Mouse (Mus musculus): ENCODE measurements at regions not wholly inside any gene's neighbourhood (a gene's known extent, or its start where the extent isn't known, plus 50 kb on each side); places are given as distances from the start of the nearest gene placed in this dataset.
A peak's percentile ranks its signal among the peaks of the same experiment; 100 is the strongest.

DNA sequence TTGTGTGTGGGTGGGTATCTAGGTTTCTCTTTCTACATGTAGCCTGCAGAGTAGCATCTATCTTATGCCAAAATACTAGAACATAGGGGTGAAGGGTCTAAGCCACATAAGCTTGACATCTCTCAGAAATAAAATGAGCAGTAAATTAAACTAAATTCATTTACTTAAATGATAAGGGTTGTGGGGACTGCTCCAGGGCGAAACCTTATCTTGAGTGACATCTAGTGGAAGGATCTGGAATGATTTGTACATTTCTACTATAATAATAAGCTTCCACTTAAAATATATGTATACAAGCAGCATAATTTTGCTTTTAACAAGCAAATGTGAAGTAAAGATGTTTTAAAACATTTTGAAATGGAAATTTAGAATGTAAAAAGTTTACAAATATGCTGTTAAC is 271.4 kb downstream of the Vgll3 start:
- no peak for ATAC-seq (ENCODE audit: insufficient number of reproducible peaks, low FRiP score, low TSS enrichment, low read depth)
- Histone ChIP-seq H3K27ac (replicated peaks; ENCODE audit: low read depth, low read length) (no peak overlapping the region), H3K27me3 (ENCODE audit: control insufficient read depth, insufficient read depth, low read length) (no peaks in the 10 kb centered on the region), H3K9me3 (ENCODE audit: control insufficient read depth, low read length) (no peaks in the 10 kb centered on the region), H3K9ac (ENCODE audit: low read length) (no peak overlapping the region), H3K4me1 (ENCODE audit: control insufficient read depth, insufficient read depth, low read length) (no peaks in the 10 kb centered on the region), H3K4me3 (ENCODE audit: low read depth, low read length) (no peak overlapping the region), H3K36me3 (ENCODE audit: control insufficient read depth, insufficient read depth, low read length) (no peaks in the 10 kb centered on the region), H3K4me2 (ENCODE audit: low read depth, severe bottlenecking) (no peak overlapping the region)
- no peak for DNase-seq (ENCODE audit: low spot score)
- 21% methylated on average over 1 of the region's 1 CpGs for WGBS

GRCm38 (mm10) chr16:66092766-66093165 is 277.7 kb downstream of the Vgll3 start:
- H3K9me3 ChIP-seq (ENCODE audit: control insufficient read depth, low read length), result no peaks in the 10 kb centered on the region
- DNase-seq (ENCODE audit: low spot score), result no peak
- H3K4me2 ChIP-seq (ENCODE audit: low read depth, severe bottlenecking), result no peak overlapping the region
- H3K4me3 ChIP-seq (ENCODE audit: low read depth, low read length), result no peak overlapping the region
- ATAC-seq (ENCODE audit: insufficient number of reproducible peaks, low FRiP score, low TSS enrichment, low read depth), result no peak
- H3K36me3 ChIP-seq (ENCODE audit: control insufficient read depth, insufficient read depth, low read length), result no peaks in the 10 kb centered on the region
- H3K4me1 ChIP-seq (ENCODE audit: control insufficient read depth, insufficient read depth, low read length), result no peaks in the 10 kb centered on the region
- no peaks in the 10 kb centered on the region for H3K27me3 ChIP-seq (ENCODE audit: control insufficient read depth, insufficient read depth, low read length)
- no peak overlapping the region for H3K27ac ChIP-seq (replicated peaks; ENCODE audit: low read depth, low read length)
- 81% methylated on average over 4 of the region's 4 CpGs for WGBS
- H3K9ac ChIP-seq (ENCODE audit: low read length), result no peak overlapping the region

DNA sequence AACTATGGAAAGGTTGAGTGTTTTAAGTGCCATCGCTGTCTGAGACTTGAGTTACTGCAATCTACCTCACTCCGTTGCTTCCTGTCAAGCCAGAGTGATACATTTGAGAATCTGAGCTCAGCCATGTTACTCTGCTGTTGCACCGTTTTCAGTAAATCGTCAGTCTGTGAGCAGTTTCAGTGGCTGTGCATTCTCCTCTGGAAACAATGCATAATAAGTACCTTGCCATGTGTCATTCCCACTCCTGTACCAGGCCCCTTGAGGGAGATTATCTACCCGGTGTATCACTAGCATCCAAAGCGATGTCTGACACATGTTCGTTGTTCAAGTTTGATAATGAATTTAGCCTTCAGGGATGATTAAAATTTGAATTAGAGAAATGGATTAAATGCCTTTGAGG is 280.6 kb downstream of the Vgll3 start:
- no peaks in the 10 kb centered on the region for H3K36me3 ChIP-seq (ENCODE audit: control insufficient read depth, insufficient read depth, low read length)
- WGBS, result 81% methylated on average over 7 of the region's 7 CpGs
- H3K27ac ChIP-seq (replicated peaks; ENCODE audit: low read depth, low read length), result no peak overlapping the region
- DNase-seq (ENCODE audit: low spot score) (no peak), ATAC-seq (ENCODE audit: insufficient number of reproducible peaks, low FRiP score, low TSS enrichment, low read depth) (no peak)
- no peaks in the 10 kb centered on the region for H3K27me3 ChIP-seq (ENCODE audit: control insufficient read depth, insufficient read depth, low read length)
- no peaks in the 10 kb centered on the region for H3K4me1 ChIP-seq (ENCODE audit: control insufficient read depth, insufficient read depth, low read length)
- no peak overlapping the region for H3K4me3 ChIP-seq (ENCODE audit: low read depth, low read length)
- H3K9ac ChIP-seq (ENCODE audit: low read length), result no peak overlapping the region
- H3K4me2 ChIP-seq (ENCODE audit: low read depth, severe bottlenecking), result no peak overlapping the region
- H3K9me3 ChIP-seq (ENCODE audit: control insufficient read depth, low read length), result no peaks in the 10 kb centered on the region

GRCm38 (mm10) chr16:66117930-66118329 is 302.9 kb downstream of the Vgll3 start:
- Histone ChIP-seq H3K9me3 (ENCODE audit: control insufficient read depth, low read length) (no peaks in the 10 kb centered on the region), H3K27ac (replicated peaks; ENCODE audit: low read depth, low read length) (no peak overlapping the region), H3K4me3 (ENCODE audit: low read depth, low read length) (no peak overlapping the region), H3K4me1 (ENCODE audit: control insufficient read depth, insufficient read depth, low read length) (no peaks in the 10 kb centered on the region), H3K27me3 (ENCODE audit: control insufficient read depth, insufficient read depth, low read length) (no peaks in the 10 kb centered on the region), H3K9ac (ENCODE audit: low read length) (no peak overlapping the region), H3K4me2 (ENCODE audit: low read depth, severe bottlenecking) (no peak overlapping the region), H3K36me3 (ENCODE audit: control insufficient read depth, insufficient read depth, low read length) (no peaks in the 10 kb centered on the region)
- 90% methylated on average over 3 of the region's 3 CpGs for WGBS
- ATAC-seq (ENCODE audit: insufficient number of reproducible peaks, low FRiP score, low TSS enrichment, low read depth), result no peak
- no peak for DNase-seq (ENCODE audit: low spot score)

GRCm38 (mm10) chr16:66137755-66138154 is 322.7 kb downstream of the Vgll3 start:
- DNase-seq (ENCODE audit: low spot score) (no peak), ATAC-seq (ENCODE audit: insufficient number of reproducible peaks, low FRiP score, low TSS enrichment, low read depth) (no peak)
- H3K9me3 ChIP-seq (ENCODE audit: control insufficient read depth, low read length), result no peaks in the 10 kb centered on the region
- 85% methylated on average over 3 of the region's 3 CpGs for WGBS
- H3K36me3 ChIP-seq (ENCODE audit: control insufficient read depth, insufficient read depth, low read length), result no peaks in the 10 kb centered on the region
- H3K4me3 ChIP-seq (ENCODE audit: low read depth, low read length), result no peak overlapping the region
- no peak overlapping the region for H3K9ac ChIP-seq (ENCODE audit: low read length)
- H3K27ac ChIP-seq (replicated peaks; ENCODE audit: low read depth, low read length), result no peak overlapping the region
- H3K4me2 ChIP-seq (ENCODE audit: low read depth, severe bottlenecking), result no peak overlapping the region
- no peaks in the 10 kb centered on the region for H3K27me3 ChIP-seq (ENCODE audit: control insufficient read depth, insufficient read depth, low read length)
- no peaks in the 10 kb centered on the region for H3K4me1 ChIP-seq (ENCODE audit: control insufficient read depth, insufficient read depth, low read length)

GRCm38 (mm10) chr16:66144765-66145164 is 329.7 kb downstream of the Vgll3 start:
- no peak overlapping the region for H3K9ac ChIP-seq (ENCODE audit: low read length)
- no peak overlapping the region for H3K27ac ChIP-seq (replicated peaks; ENCODE audit: low read depth, low read length)
- no peak overlapping the region for H3K4me2 ChIP-seq (ENCODE audit: low read depth, severe bottlenecking)
- no peaks in the 10 kb centered on the region for H3K27me3 ChIP-seq (ENCODE audit: control insufficient read depth, insufficient read depth, low read length)
- H3K4me1 ChIP-seq (ENCODE audit: control insufficient read depth, insufficient read depth, low read length), result no peaks in the 10 kb centered on the region
- no peak for DNase-seq (ENCODE audit: low spot score)
- no peaks in the 10 kb centered on the region for H3K36me3 ChIP-seq (ENCODE audit: control insufficient read depth, insufficient read depth, low read length)
- ATAC-seq (ENCODE audit: insufficient number of reproducible peaks, low FRiP score, low TSS enrichment, low read depth), result no peak
- no peak overlapping the region for H3K4me3 ChIP-seq (ENCODE audit: low read depth, low read length)
- H3K9me3 ChIP-seq (ENCODE audit: control insufficient read depth, low read length), result no peaks in the 10 kb centered on the region

- no peak overlapping the region for H3K27ac ChIP-seq (replicated peaks; ENCODE audit: low read depth, low read length)
- H3K27me3 ChIP-seq (ENCODE audit: control insufficient read depth, insufficient read depth, low read length), result no peaks in the 10 kb centered on the region
- H3K9ac ChIP-seq (ENCODE audit: low read length), result no peak overlapping the region
- no peak overlapping the region for H3K4me3 ChIP-seq (ENCODE audit: low read depth, low read length)
- H3K4me2 ChIP-seq (ENCODE audit: low read depth, severe bottlenecking), result no peak overlapping the region
- ATAC-seq (ENCODE audit: insufficient number of reproducible peaks, low FRiP score, low TSS enrichment, low read depth), result no peak
- WGBS, result 8% methylated on average over 1 of the region's 1 CpGs
- DNase-seq (ENCODE audit: low spot score), result no peak
- H3K9me3 ChIP-seq (ENCODE audit: control insufficient read depth, low read length), result no peaks in the 10 kb centered on the region
- H3K36me3 ChIP-seq (ENCODE audit: control insufficient read depth, insufficient read depth, low read length), result no peaks in the 10 kb centered on the region
- H3K4me1 ChIP-seq (ENCODE audit: control insufficient read depth, insufficient read depth, low read length), result no peaks in the 10 kb centered on the region
These were observed 330.2 kb downstream of the Vgll3 start for GRCm38 (mm10) chr16:66145280-66145679.

DNA sequence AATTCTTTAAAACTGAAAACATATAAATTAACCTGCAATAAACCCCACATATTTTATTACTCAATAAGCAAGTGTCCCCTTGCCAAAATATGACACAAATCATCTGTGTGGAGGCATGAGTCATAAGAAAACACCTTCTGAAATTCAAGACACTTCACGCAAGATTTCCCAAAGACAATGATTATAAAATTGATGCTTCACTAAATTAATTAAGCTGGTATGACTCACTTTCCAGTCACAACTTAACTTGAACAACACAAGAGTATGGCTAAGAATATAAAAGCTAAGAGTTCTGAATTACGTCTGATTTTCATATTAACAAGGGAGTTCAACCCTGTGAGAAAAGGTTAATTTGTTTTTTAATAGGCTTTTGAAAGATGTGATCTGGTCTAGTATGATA is 353.2 kb downstream of the Vgll3 start:
- Histone ChIP-seq H3K4me3 (ENCODE audit: low read depth, low read length) (no peak overlapping the region), H3K4me1 (ENCODE audit: control insufficient read depth, insufficient read depth, low read length) (no peaks in the 10 kb centered on the region), H3K27me3 (ENCODE audit: control insufficient read depth, insufficient read depth, low read length) (no peaks in the 10 kb centered on the region), H3K9me3 (ENCODE audit: control insufficient read depth, low read length) (no peaks in the 10 kb centered on the region), H3K9ac (ENCODE audit: low read length) (no peak overlapping the region), H3K36me3 (ENCODE audit: control insufficient read depth, insufficient read depth, low read length) (no peaks in the 10 kb centered on the region), H3K27ac (replicated peaks; ENCODE audit: low read depth, low read length) (no peak overlapping the region), H3K4me2 (ENCODE audit: low read depth, severe bottlenecking) (no peak overlapping the region)
- ATAC-seq (ENCODE audit: insufficient number of reproducible peaks, low FRiP score, low TSS enrichment, low read depth) (no peak), DNase-seq (ENCODE audit: low spot score) (no peak)
- 91% methylated on average over 2 of the region's 2 CpGs for WGBS

- peak; percentile 29 for DNase-seq (ENCODE audit: low spot score)
- Histone ChIP-seq H3K27me3 (ENCODE audit: control insufficient read depth, insufficient read depth, low read length) (no peaks in the 10 kb centered on the region), H3K4me3 (ENCODE audit: low read depth, low read length) (no peak overlapping the region), H3K9ac (ENCODE audit: low read length) (no peak overlapping the region), H3K4me1 (ENCODE audit: control insufficient read depth, insufficient read depth, low read length) (no peaks in the 10 kb centered on the region), H3K36me3 (ENCODE audit: control insufficient read depth, insufficient read depth, low read length) (no peaks in the 10 kb centered on the region), H3K27ac (replicated peaks; ENCODE audit: low read depth, low read length) (no peak overlapping the region), H3K9me3 (ENCODE audit: control insufficient read depth, low read length) (no peaks in the 10 kb centered on the region), H3K4me2 (ENCODE audit: low read depth, severe bottlenecking) (no peak overlapping the region)
- no peak for ATAC-seq (ENCODE audit: insufficient number of reproducible peaks, low FRiP score, low TSS enrichment, low read depth)
- WGBS, result 25% methylated on average over 2 of the region's 2 CpGs
These were observed 375.7 kb downstream of the Vgll3 start for GRCm38 (mm10) chr16:66190801-66191200.
